Mouse (Mus musculus) forebrain, embryonic 10.5 days (tissue): ENCODE measurements around the gene Gpr15. TPM values are rescaled to one million over a fixed set of nuclear protein-coding genes. Genes with fewer than 3 reads are reported as not detected.

Source experiments
- DNase-seq: peaks from one replicate; pipeline ENCODE4 v3.0.0-alpha.2; 2017; ENCODE audit warnings: low spot score; ENCODE audit errors: extremely low spot score
- H3K27ac ChIP-seq: fragments of 300-500 bp; sonication (generic); 2 replicates; pipeline ENCODE4 v1.5.1; 2016; ENCODE audit warnings: mild to moderate bottlenecking
- H3K27me3 ChIP-seq: fragments of 300-500 bp; sonication (generic); 2 replicates; pipeline ENCODE4 v1.6.1; 2016; ENCODE audit warnings: mild to moderate bottlenecking; ENCODE audit not compliant: poor library complexity, severe bottlenecking
- H3K36me3 ChIP-seq: fragments of 300-500 bp; sonication (generic); replicated peaks from 2 replicates; pipeline ENCODE4 v1.6.1; 2016; ENCODE audit warnings: mild to moderate bottlenecking, moderate library complexity
- H3K4me1 ChIP-seq: fragments of 300-500 bp; sonication (generic); 2 replicates; pipeline ENCODE4 v1.6.1; 2016
- H3K4me3 ChIP-seq: fragments of 300-500 bp; sonication (generic); 2 replicates; pipeline ENCODE4 v1.5.1; 2016; ENCODE audit warnings: mild to moderate bottlenecking, moderate library complexity
- H3K9me3 ChIP-seq: fragments of 300-500 bp; sonication (generic); 2 replicates; pipeline ENCODE4 v1.6.1; 2016; ENCODE audit warnings: mild to moderate bottlenecking, moderate library complexity
- WGBS: fragments of 180-500 bp; shearing (Covaris S2); methylation state at CpG from one replicate; pipeline ENCODE4 v1.1.7; 2016; 5-methylcytosine and 5-hydroxymethylcytosine counted together
- polyA plus RNA-seq: library from polyadenylated mRNA; unstranded; fragments of >200 nt; fragmentation: Nextera tagmentation; extraction: Ambion mirVana; gene quantifications from 2 replicates; pipeline ENCODE4 v1.2.1, GENCODE M21; 2016

Gene Gpr15
- polyA plus RNA-seq, 1 experiment from 2014 or later, result not detected

DNA sequence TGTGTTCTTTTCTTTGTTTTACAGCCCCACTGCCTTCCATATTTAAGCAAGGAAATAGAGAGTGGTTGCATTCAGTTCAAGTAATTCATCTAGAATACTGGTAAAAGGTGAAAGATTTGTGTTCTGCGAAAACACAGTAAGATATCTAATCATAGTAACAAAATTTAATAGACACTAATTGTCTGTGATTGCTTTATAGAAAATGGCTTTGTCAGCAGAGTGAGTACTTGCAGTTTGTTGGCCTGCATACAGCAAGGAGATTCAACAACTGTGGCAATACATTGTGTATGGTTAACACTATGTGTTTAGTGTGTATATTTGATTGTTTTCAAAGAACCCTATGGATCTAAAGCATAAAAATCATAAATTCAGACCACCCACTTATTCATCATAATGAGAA, 5.7 kb downstream of the Gpr15 start:
- Histone ChIP-seq H3K9me3 (no peaks in the 10 kb centered on the region), H3K27me3 (no peaks in the 10 kb centered on the region), H3K36me3 (no peaks in the 10 kb centered on the region), H3K4me3 (no peak overlapping the region), H3K4me1 (peaks cover 9% of the 10 kb centered on the region; the same call in 1 of the 2 replicates), H3K27ac (no peak overlapping the region)
- DNase-seq, result no peak
- 88% methylated on average over 1 of the region's 1 CpGs for WGBS

DNA sequence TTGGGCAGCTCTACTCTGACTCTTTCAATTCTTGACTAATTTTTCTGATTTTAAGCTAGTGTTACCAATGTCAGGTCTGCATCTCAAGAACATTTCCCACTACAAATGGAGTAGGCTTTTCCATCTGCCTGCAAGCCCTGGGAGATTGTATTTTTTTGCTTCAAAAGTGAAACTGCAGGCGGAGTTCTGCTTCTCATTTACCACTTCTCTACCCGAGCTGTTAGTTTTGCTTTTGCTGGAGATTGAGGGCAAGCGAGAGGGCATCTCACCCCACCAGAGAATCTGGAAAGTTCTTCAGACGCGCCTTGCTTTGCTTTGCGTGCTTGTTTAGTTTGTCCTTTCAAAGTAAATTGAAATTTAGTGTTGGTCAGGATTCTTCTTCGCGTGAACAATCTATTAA, 6.6 kb downstream of the Gpr15 start:
- DNase-seq, result no peak
- Histone ChIP-seq H3K4me3 (no peak overlapping the region), H3K9me3 (no peaks in the 10 kb centered on the region), H3K4me1 (peaks cover 7% of the 10 kb centered on the region; the same call in 1 of the 2 replicates), H3K27ac (no peak overlapping the region), H3K27me3 (no peaks in the 10 kb centered on the region), H3K36me3 (no peaks in the 10 kb centered on the region)
- WGBS, result 80% methylated on average over 8 of the region's 8 CpGs

DNA sequence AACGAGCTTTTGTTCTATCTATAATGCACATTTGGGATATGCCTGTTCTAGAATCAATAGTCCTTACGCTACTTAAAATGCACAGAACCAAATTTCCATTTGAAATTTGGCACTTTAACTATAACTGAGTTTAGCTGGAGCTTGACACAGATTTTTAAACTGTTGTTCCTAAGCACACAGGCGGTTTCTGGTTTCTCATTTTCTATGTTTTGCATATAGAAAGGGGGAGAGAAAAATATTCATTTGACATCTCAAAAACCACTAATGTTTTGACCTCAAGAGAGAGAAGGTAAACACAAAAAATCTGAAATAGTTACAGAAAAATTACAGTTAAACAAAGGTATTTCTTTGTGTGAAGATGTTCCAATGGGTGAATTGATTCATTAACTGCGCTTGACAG, 9.3 kb downstream of the Gpr15 start:
- 82% methylated on average over 4 of the region's 4 CpGs for WGBS
- Histone ChIP-seq H3K4me3 (no peak overlapping the region), H3K27me3 (no peaks in the 10 kb centered on the region), H3K36me3 (no peaks in the 10 kb centered on the region), H3K4me1 (peaks cover 7% of the 10 kb centered on the region; the same call in 1 of the 2 replicates), H3K9me3 (no peaks in the 10 kb centered on the region), H3K27ac (no peak overlapping the region)
- no peak for DNase-seq

- H3K36me3 ChIP-seq, result no peaks in the 10 kb centered on the region
- 83% methylated on average over 3 of the region's 3 CpGs for WGBS
- no peak for DNase-seq
- no peaks in the 10 kb centered on the region for H3K27me3 ChIP-seq
- no peaks in the 10 kb centered on the region for H3K9me3 ChIP-seq
- H3K27ac ChIP-seq, result no peak overlapping the region
- H3K4me3 ChIP-seq, result no peak overlapping the region
- peaks cover 8% of the 10 kb centered on the region; the same call in 1 of the 2 replicates for H3K4me1 ChIP-seq
Observed at GRCm38 (mm10) chr16:58708601-58709475, 10.0 kb downstream of the Gpr15 start.

- 92% methylated on average over 4 of the region's 4 CpGs for WGBS
- no peak for DNase-seq
- H3K36me3 ChIP-seq, result no peaks in the 10 kb centered on the region
- peaks cover 13% of the 10 kb centered on the region; the same call in 1 of the 2 replicates for H3K4me1 ChIP-seq
- no peak overlapping the region for H3K27ac ChIP-seq
- no peaks in the 10 kb centered on the region for H3K27me3 ChIP-seq
- no peak overlapping the region for H3K4me3 ChIP-seq
- no peaks in the 10 kb centered on the region for H3K9me3 ChIP-seq
Observed at GRCm38 (mm10) chr16:58707276-58707905, 11.5 kb downstream of the Gpr15 start.

DNA sequence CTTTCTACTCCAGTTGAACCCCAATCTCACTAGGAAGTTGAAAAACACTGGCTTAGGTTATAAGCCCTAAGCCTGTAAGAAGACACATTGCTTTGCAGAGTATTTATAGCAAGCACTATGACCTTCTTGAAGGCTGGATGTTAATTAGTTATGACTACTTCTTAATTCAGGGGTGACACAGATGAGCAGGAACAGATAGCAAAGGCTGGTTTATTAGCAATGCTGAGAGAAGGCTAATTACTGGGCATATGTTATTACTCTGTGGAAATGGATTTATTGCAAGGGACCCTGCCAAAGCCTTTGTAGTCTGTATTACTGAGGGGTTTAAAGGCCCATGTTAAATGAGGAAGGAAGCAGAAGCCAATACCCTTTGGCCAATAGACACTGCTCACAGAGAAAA, 13.9 kb downstream of the Gpr15 start:
- Histone ChIP-seq H3K36me3 (no peaks in the 10 kb centered on the region), H3K4me3 (no peak overlapping the region), H3K27me3 (no peaks in the 10 kb centered on the region), H3K27ac (no peak overlapping the region), H3K4me1 (peaks cover 13% of the 10 kb centered on the region; the same call in 1 of the 2 replicates), H3K9me3 (no peaks in the 10 kb centered on the region)
- DNase-seq, result no peak

- Histone ChIP-seq H3K36me3 (no peaks in the 10 kb centered on the region), H3K4me1 (peaks cover 8% of the 10 kb centered on the region; the same call in 1 of the 2 replicates), H3K9me3 (no peaks in the 10 kb centered on the region), H3K27me3 (no peaks in the 10 kb centered on the region), H3K27ac (no peak overlapping the region), H3K4me3 (no peak overlapping the region)
- no peak for DNase-seq
- 54% methylated on average over 10 of the region's 10 CpGs for WGBS
Observed at GRCm38 (mm10) chr16:58703382-58704124, 15.3 kb downstream of the Gpr15 start.

DNA sequence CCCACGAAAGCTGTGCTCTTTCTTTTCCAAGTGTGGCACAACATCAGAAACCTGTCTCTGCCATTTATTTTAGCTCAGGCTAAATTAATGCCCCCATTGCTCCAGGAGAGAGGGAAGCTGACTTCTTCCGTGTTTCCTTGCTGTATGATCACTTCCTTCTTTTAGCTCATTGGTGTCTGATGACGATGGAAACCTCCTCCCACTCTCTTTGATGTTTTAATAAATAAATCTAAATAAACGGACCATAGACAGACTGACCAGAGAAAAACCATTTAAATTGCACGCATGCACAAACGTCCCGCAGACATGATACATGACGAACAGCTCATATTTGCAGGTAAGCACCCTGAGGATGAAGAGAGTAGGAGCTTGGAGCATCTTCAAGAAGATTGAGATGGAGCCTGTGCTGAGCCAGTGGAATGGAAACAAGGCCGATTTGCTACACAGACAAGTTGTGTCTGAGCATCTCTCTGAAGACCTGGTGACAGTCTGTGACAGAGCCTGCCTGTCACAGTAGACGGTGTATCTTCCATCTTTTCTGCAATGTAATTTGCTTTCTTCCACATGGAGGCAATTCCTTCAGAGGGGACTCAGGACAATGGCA, 16.4 kb downstream of the Gpr15 start:
- no peak for DNase-seq
- Histone ChIP-seq H3K27me3 (no peaks in the 10 kb centered on the region), H3K27ac (no peak overlapping the region), H3K9me3 (no peaks in the 10 kb centered on the region), H3K4me3 (no peak overlapping the region), H3K36me3 (no peaks in the 10 kb centered on the region), H3K4me1 (peaks cover 7% of the 10 kb centered on the region; the same call in 1 of the 2 replicates)
- 89% methylated on average over 10 of the region's 10 CpGs for WGBS

- H3K4me3 ChIP-seq, result no peak overlapping the region
- H3K4me1 ChIP-seq, result peaks cover 7% of the 10 kb centered on the region; the same call in 1 of the 2 replicates
- no peak overlapping the region for H3K27ac ChIP-seq
- no peak for DNase-seq
- WGBS, result 79% methylated on average over 6 of the region's 6 CpGs
- no peaks in the 10 kb centered on the region for H3K27me3 ChIP-seq
- no peaks in the 10 kb centered on the region for H3K9me3 ChIP-seq
- H3K36me3 ChIP-seq, result no peaks in the 10 kb centered on the region
Observed at GRCm38 (mm10) chr16:58701779-58702178, 17.1 kb downstream of the Gpr15 start.

GRCm38 (mm10) chr16:58700816-58701424, 17.9 kb downstream of the Gpr15 start:
- Histone ChIP-seq H3K4me3 (no peak overlapping the region), H3K36me3 (no peaks in the 10 kb centered on the region), H3K27ac (no peak overlapping the region), H3K27me3 (no peaks in the 10 kb centered on the region), H3K4me1 (peaks cover 7% of the 10 kb centered on the region; the same call in 1 of the 2 replicates), H3K9me3 (no peaks in the 10 kb centered on the region)
- 87% methylated on average over 12 of the region's 12 CpGs for WGBS
- no peak for DNase-seq

DNA sequence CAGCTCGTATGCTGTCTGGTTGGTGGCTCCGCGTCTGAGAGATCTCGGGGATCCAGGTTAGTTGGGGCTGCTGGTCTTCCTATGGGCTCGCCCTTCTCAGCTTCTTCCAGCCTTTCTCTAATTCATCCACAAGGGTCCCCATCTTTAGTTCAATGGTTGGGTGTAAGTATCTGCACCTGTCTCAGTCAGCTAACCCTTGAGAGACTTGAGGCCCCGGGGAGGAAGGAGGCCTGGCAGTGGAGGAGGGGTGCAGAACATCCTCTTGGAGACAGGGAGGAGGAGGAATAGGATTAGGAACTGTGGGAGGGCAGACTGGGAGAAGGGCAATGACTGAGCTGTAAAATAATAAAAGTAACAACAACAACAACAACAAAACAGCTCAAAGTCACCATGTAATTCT, 18.7 kb downstream of the Gpr15 start:
- H3K27ac ChIP-seq, result no peak overlapping the region
- H3K27me3 ChIP-seq, result no peaks in the 10 kb centered on the region

DNA sequence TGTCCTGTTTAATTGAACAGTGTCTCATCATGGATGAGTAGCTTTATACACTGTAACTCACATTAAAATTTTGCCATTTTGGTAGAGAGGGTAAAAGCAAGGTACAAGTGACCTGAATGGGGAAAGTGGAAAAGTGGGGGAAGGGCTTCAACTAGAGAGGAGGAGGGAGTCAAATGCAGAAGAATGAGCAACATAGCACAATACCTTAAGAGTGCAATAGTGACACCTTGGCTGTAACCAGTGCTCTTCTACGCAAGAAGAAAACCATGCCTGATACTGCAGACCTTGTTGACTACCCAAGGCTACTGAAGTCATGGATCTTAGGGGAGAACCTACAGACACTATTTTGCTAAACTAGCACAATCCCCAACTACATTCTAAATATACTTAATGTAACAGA, 21.6 kb downstream of the Gpr15 start:
- no peaks in the 10 kb centered on the region for H3K27me3 ChIP-seq
- DNase-seq, result no peak
- H3K27ac ChIP-seq, result no peak overlapping the region
- no peaks in the 10 kb centered on the region for H3K4me1 ChIP-seq
- no peaks in the 10 kb centered on the region for H3K9me3 ChIP-seq
- H3K4me3 ChIP-seq, result no peak overlapping the region
- H3K36me3 ChIP-seq, result no peaks in the 10 kb centered on the region
- 96% methylated on average over 1 of the region's 1 CpGs for WGBS

More for the DNA sequence above, 18.7 kb downstream of the Gpr15 start:
- WGBS, result 83% methylated on average over 6 of the region's 6 CpGs
- H3K36me3 ChIP-seq, result no peaks in the 10 kb centered on the region
- H3K9me3 ChIP-seq, result no peaks in the 10 kb centered on the region
- peaks cover 7% of the 10 kb centered on the region; the same call in 1 of the 2 replicates for H3K4me1 ChIP-seq
- H3K4me3 ChIP-seq, result no peak overlapping the region
- DNase-seq, result no peak
